19 mouse cellular contexts compared by ENCODE assay signal in the genomic region with DNA sequence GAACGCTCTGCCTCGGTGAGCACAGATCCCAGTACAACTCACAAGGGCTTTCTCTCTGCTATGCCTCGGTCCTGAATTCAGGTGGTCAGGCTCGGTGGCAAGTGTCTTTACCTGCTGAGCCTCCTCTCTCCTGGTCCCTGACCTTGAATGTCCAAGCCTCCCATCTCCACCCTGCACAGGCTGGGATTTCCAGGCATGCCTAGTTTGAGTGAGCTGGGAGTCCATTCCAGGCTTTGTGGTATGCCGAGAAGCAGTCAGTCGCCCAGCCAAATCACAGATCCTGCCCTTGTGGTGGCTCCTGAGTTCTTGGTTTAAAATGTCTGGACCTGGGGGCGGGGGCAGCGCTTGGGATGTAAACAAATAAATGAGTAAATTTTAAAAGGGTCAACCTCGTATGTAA. TPM values are rescaled to one million over a fixed set of nuclear protein-coding genes. Genes with fewer than 3 reads are reported as not detected.
DNase-seq lines count a peak whose midpoint lies in the region; ATAC-seq and TF ChIP-seq lines count a peak whose summit lies in the region.
"Had no signal": no experiment of that assay in that cellular context is flagged by ENCODE, and none has a peak within 500 bp of the region (broad histone marks: within the 10 kb centered on the region; RNA-seq: fewer than 3 reads in every experiment).

No protein-coding gene starts in this region.

- peaks cover 35% of the 10 kb centered on the region for H3K4me1 ChIP-seq in hindbrain, embryonic 12.5 days
- peaks cover 31% of the 10 kb centered on the region for H3K4me1 ChIP-seq in midbrain, embryonic 16.5 days (ENCODE audit: control insufficient read depth, insufficient read depth, low read length)
- no peaks in the 10 kb centered on the region for H3K4me1 ChIP-seq in kidney, adult 2 months (ENCODE audit: control insufficient read depth, insufficient read depth, low read length)

- peaks cover 24% of the 10 kb centered on the region for H3K27me3 ChIP-seq in hindbrain, embryonic 12.5 days
- H3K27me3 ChIP-seq in midbrain, embryonic 16.5 days (ENCODE audit: control insufficient read depth, insufficient read depth, low read depth, low read length) = no peaks in the 10 kb centered on the region
- H3K27me3 ChIP-seq in kidney, adult 2 months (replicated peaks; ENCODE audit: control insufficient read depth, insufficient read depth, low read length) = peaks cover 4% of the 10 kb centered on the region

- ATAC-seq in hindbrain, embryonic 12.5 days (ENCODE audit: low FRiP score) = no peak
- no peak for ATAC-seq in midbrain, embryonic 16.5 days
- ATAC-seq: liver, embryonic 12.5 days; lung, postnatal 0 days had no signal

- H3K27ac ChIP-seq in hindbrain, embryonic 12.5 days = no peak overlapping the region
- no peak overlapping the region for H3K27ac ChIP-seq in midbrain, embryonic 16.5 days (ENCODE audit: low read length)
- no peak overlapping the region for H3K27ac ChIP-seq in kidney, adult 2 months (ENCODE audit: insufficient read depth, low read depth, low read length)
- H3K27ac ChIP-seq: heart, embryonic 13.5 days; kidney, embryonic 15.5 days; liver, embryonic 12.5 days had no signal

- peak overlapping the region; percentile 43; the same call in 1 of the 2 replicates for H3K9ac ChIP-seq in hindbrain, embryonic 12.5 days
- no peak overlapping the region for H3K9ac ChIP-seq in midbrain, embryonic 16.5 days (ENCODE audit: low read depth, low read length)
- H3K9ac ChIP-seq: heart, embryonic 13.5 days; kidney, embryonic 15.5 days; liver, embryonic 12.5 days had no signal

- H3K36me3 ChIP-seq in hindbrain, embryonic 12.5 days = no peaks in the 10 kb centered on the region
- no peaks in the 10 kb centered on the region for H3K36me3 ChIP-seq in midbrain, embryonic 16.5 days (ENCODE audit: control insufficient read depth, insufficient read depth, low read length)
- no peaks in the 10 kb centered on the region for H3K36me3 ChIP-seq in kidney, adult 2 months (ENCODE audit: control insufficient read depth, insufficient read depth, low read length)
- H3K36me3 ChIP-seq: heart, embryonic 13.5 days; kidney, embryonic 15.5 days; liver, embryonic 12.5 days had no signal

- TF ChIP-seq CTCF in kidney, adult 2 months (conservative IDR thresholded peaks at IDR 0.05; ENCODE audit: insufficient read depth, insufficient read length, low read depth, low read length) = no peak

- intact Hi-C loops in left cerebral cortex, postnatal 14 days (cut with DNase I) = no loop called here

- DNase-seq in cerebellum, adult 9-10 months = peak; percentile 59
- no peak for DNase-seq in cerebellum, postnatal 4 days (ENCODE audit: low spot score in 2 of 2)
- peak; percentile 19 for DNase-seq in ZHBTc4 (ENCODE audit: low read depth, low spot score)
- no peak for DNase-seq in left cerebral cortex, postnatal 14 days (ENCODE audit: low spot score in 2 of 2)
- DNase-seq in kidney, adult 2 months = no peak
- no peak for DNase-seq in left cerebral cortex, adult 18-20 months (ENCODE audit: low spot score in 2 of 2)
- DNase-seq: adrenal gland, postnatal 36 days; B cell, adult 2 months; gastrocnemius, postnatal 36 days; left cerebral cortex, postnatal 4 days had no signal

- H3K4me3 ChIP-seq in hindbrain, embryonic 12.5 days = peak overlapping the region; percentile 7; the same call in 1 of the 2 replicates
- no peak overlapping the region for H3K4me3 ChIP-seq in midbrain, embryonic 16.5 days (ENCODE audit: low read depth, low read length)
- H3K4me3 ChIP-seq in kidney, adult 2 months (ENCODE audit: insufficient read depth, low read depth, low read length) = no peak overlapping the region
- H3K4me3 ChIP-seq: heart, embryonic 13.5 days; kidney, embryonic 15.5 days; liver, embryonic 12.5 days; megakaryocyte, embryonic 14.5 days had no signal

- WGBS in hindbrain, embryonic 12.5 days = 64% methylated on average over 9 of the region's 9 CpGs
- 66% methylated on average over 9 of the region's 9 CpGs for WGBS in midbrain, embryonic 16.5 days
- WGBS in kidney, adult 2 months = 48% methylated on average over 9 of the region's 9 CpGs

- no peak for TF ChIP-seq POLR2A in kidney, adult 2 months (IDR thresholded peaks at IDR 0.05; ENCODE audit: low read depth, low read length)

- no peaks in the 10 kb centered on the region for H3K9me3 ChIP-seq in hindbrain, embryonic 12.5 days (replicated peaks)
- H3K9me3 ChIP-seq in midbrain, embryonic 16.5 days (replicated peaks; ENCODE audit: control insufficient read depth, low read length, poor library complexity, severe bottlenecking) = no peaks in the 10 kb centered on the region
- H3K9me3 ChIP-seq: heart, embryonic 13.5 days; kidney, embryonic 15.5 days; liver, embryonic 12.5 days; megakaryocyte, embryonic 14.5 days had no signal

- H3K4me2 ChIP-seq in hindbrain, embryonic 12.5 days (replicated peaks) = peak overlapping the region; percentile 69
- H3K4me2 ChIP-seq in midbrain, embryonic 16.5 days (ENCODE audit: low read length) = peak overlapping the region; percentile 3; the same call in 1 of the 2 replicates
- H3K4me2 ChIP-seq: heart, embryonic 13.5 days; kidney, embryonic 15.5 days; liver, embryonic 12.5 days had no signal

RNA-seq across cellular contexts. Expression of gene Elavl3, which starts 4.5 kb away (rescaled TPM):
- polyA plus RNA-seq in hindbrain, embryonic 12.5 days (2016; fragmentation: Nextera tagmentation; extraction: Ambion mirVana) = 62.6 and 62.9 TPM in 2 replicates
- polyA plus RNA-seq in midbrain, embryonic 16.5 days (2015; fragmentation: Nextera tagmentation; extraction: Ambion mirVana) = 91.6 and 93.8 TPM in 2 replicates
- total RNA-seq in left cerebral cortex, postnatal 14 days (2021) = 100 to 1,000 TPM; 155 to 168 TPM
- 0.62 and 0.64 TPM in 2 replicates for polyA plus RNA-seq in kidney, adult 2 months (2012; rRNA removed)
- total RNA-seq in left cerebral cortex, adult 18-20 months (2021) = 100 to 1,000 TPM; 144 TPM
- total RNA-seq: common myeloid progenitor, adult 5-6 weeks had no signal

RNA-seq across cellular contexts. Expression of gene Gm49318, which starts 23.7 kb away (rescaled TPM):
- not detected in 2 replicates for polyA plus RNA-seq in hindbrain, embryonic 12.5 days (2016; fragmentation: Nextera tagmentation; extraction: Ambion mirVana)
- polyA plus RNA-seq in midbrain, embryonic 16.5 days (2015; fragmentation: Nextera tagmentation; extraction: Ambion mirVana) = not detected in 2 replicates
- 1 to 10 TPM; 1.4 to 3.7 TPM for total RNA-seq in left cerebral cortex, postnatal 14 days (2021)
- not detected in 2 replicates for polyA plus RNA-seq in kidney, adult 2 months (2012; rRNA removed)
- 1 to 10 TPM; 1.4 to 3.8 TPM for total RNA-seq in left cerebral cortex, adult 18-20 months (2021)
- total RNA-seq: common myeloid progenitor, adult 5-6 weeks; gastrocnemius, postnatal 36 days; left cerebral cortex, postnatal 4 days had no signal
- polyA plus RNA-seq: embryonic facial prominence, embryonic 14.5 days; heart, embryonic 13.5 days; kidney, embryonic 15.5 days; liver, embryonic 12.5 days; lung, postnatal 0 days had no signal

RNA-seq across cellular contexts. Expression of gene Zfp653, which starts 23.8 kb away (rescaled TPM):
- 16.4 and 20.4 TPM in 2 replicates for polyA plus RNA-seq in hindbrain, embryonic 12.5 days (2016; fragmentation: Nextera tagmentation; extraction: Ambion mirVana)
- polyA plus RNA-seq in midbrain, embryonic 16.5 days (2015; fragmentation: Nextera tagmentation; extraction: Ambion mirVana) = 18.1 and 18.8 TPM in 2 replicates
- total RNA-seq in left cerebral cortex, postnatal 14 days (2021) = 10 to 100 TPM; 19.0 to 21.6 TPM
- 13.6 and 15.8 TPM in 2 replicates for polyA plus RNA-seq in kidney, adult 2 months (2012; rRNA removed)
- total RNA-seq in left cerebral cortex, adult 18-20 months (2021) = 10 to 100 TPM; 19.8 to 21.1 TPM

RNA-seq across cellular contexts. Expression of gene Ecsit, which starts 37.9 kb away (rescaled TPM):
- 37.1 and 40.0 TPM in 2 replicates for polyA plus RNA-seq in hindbrain, embryonic 12.5 days (2016; fragmentation: Nextera tagmentation; extraction: Ambion mirVana)
- polyA plus RNA-seq in midbrain, embryonic 16.5 days (2015; fragmentation: Nextera tagmentation; extraction: Ambion mirVana) = 54.8 and 57.4 TPM in 2 replicates
- 10 to 100 TPM; 41.5 to 43.2 TPM for total RNA-seq in left cerebral cortex, postnatal 14 days (2021)
- 130 and 143 TPM in 2 replicates for polyA plus RNA-seq in kidney, adult 2 months (2012; rRNA removed)
- total RNA-seq in left cerebral cortex, adult 18-20 months (2021) = 10 to 100 TPM; 43.0 to 49.9 TPM

RNA-seq across cellular contexts. Expression of gene Prkcsh, which starts 44.7 kb away (rescaled TPM):
- 106 and 108 TPM in 2 replicates for polyA plus RNA-seq in hindbrain, embryonic 12.5 days (2016; fragmentation: Nextera tagmentation; extraction: Ambion mirVana)
- 83.0 and 90.3 TPM in 2 replicates for polyA plus RNA-seq in midbrain, embryonic 16.5 days (2015; fragmentation: Nextera tagmentation; extraction: Ambion mirVana)
- 100 to 1,000 TPM in 1 of 2 experiments, 10 to 100 TPM in 1; 98.9 to 102 TPM for total RNA-seq in left cerebral cortex, postnatal 14 days (2021)
- polyA plus RNA-seq in kidney, adult 2 months (2012; rRNA removed) = 94.9 and 103 TPM in 2 replicates
- 10 to 100 TPM; 91.4 to 95.1 TPM for total RNA-seq in left cerebral cortex, adult 18-20 months (2021)

Comparison
In these comparisons a context has a peak if more than half of its experiments do, and no peak if none do; other contexts are left out.
1. DNase-seq: peak in cerebellum, adult 9-10 months (single experiment) and ZHBTc4 (single experiment); none in cerebellum, postnatal 4 days (0 of 2), left cerebral cortex, postnatal 14 days (0 of 2), kidney, adult 2 months (single experiment) and left cerebral cortex, adult 18-20 months (0 of 2).
2. RNA of gene Elavl3, which starts 4.5 kb away (polyA plus RNA-seq): 91.6 to 93.8 TPM in midbrain, embryonic 16.5 days and 62.6 to 62.9 TPM in hindbrain, embryonic 12.5 days; 0.62 to 0.64 TPM in kidney, adult 2 months; every median in the first group is over 10 times any median in the second.